Mouse (Mus musculus) ES-Bruce4 (cell line): ENCODE measurements around the gene Thra. TPM values are rescaled to one million over a fixed set of nuclear protein-coding genes. Genes with fewer than 3 reads are reported as not detected.

ENCODE experiments used
- H3K27ac ChIP-seq: 2 replicates; pipeline ENCODE4 v1.5.1; 2012; ENCODE audit warnings: low read length, inconsistent platforms; ENCODE audit not compliant: insufficient read depth
- H3K27me3 ChIP-seq: 2 replicates; pipeline ENCODE4 v1.6.1; 2012; ENCODE audit warnings: mild to moderate bottlenecking, low read length, inconsistent platforms; ENCODE audit not compliant: control insufficient read depth, poor library complexity, insufficient read depth, severe bottlenecking
- H3K36me3 ChIP-seq: 2 replicates; pipeline ENCODE4 v1.6.1; 2012; ENCODE audit warnings: inconsistent platforms, mild to moderate bottlenecking, low read length, moderate library complexity; ENCODE audit not compliant: control insufficient read depth, poor library complexity, insufficient read depth, severe bottlenecking
- H3K4me1 ChIP-seq: one replicate; pipeline ENCODE4 v1.8.1; 2011; ENCODE audit warnings: low read length; ENCODE audit not compliant: control insufficient read depth, insufficient read depth
- H3K4me3 ChIP-seq: 2 replicates; pipeline ENCODE4 v1.5.1; 2011; ENCODE audit warnings: low read depth, mild to moderate bottlenecking, low read length
- H3K9ac ChIP-seq: 2 replicates; pipeline ENCODE4 v1.6.1; 2012; ENCODE audit warnings: low read depth, mild to moderate bottlenecking, inconsistent platforms; ENCODE audit not compliant: poor library complexity, severe bottlenecking
- H3K9me3 ChIP-seq: replicated peaks from 2 replicates; pipeline ENCODE4 v1.6.1; 2012; ENCODE audit warnings: mild to moderate bottlenecking, low read length, inconsistent platforms; ENCODE audit not compliant: control insufficient read depth, poor library complexity, insufficient read depth, severe bottlenecking
- CTCF ChIP-seq: IDR thresholded peaks from one replicate; pipeline ENCODE4 v1.8.1; 2011; ENCODE audit warnings: low read depth, low read length
- EP300 ChIP-seq: IDR thresholded peaks from 2 replicates; pipeline ENCODE4 v1.6.1; 2011; ENCODE audit warnings: low read depth, low read length; ENCODE audit not compliant: insufficient read depth
- POLR2A ChIP-seq: IDR thresholded peaks from one replicate; pipeline ENCODE4 v1.8.1; 2011; ENCODE audit warnings: low read length; ENCODE audit not compliant: insufficient read depth
- polyA plus RNA-seq: library from polyadenylated mRNA; stranded (reverse); fragments of >200 nt; gene quantifications from 2 replicates; pipeline ENCODE4 v1.2.4, GENCODE M21; 2011; ENCODE audit warnings: low read depth; ENCODE audit not compliant: missing spikeins, insufficient read depth, insufficient read length

The Thra gene
- polyA plus RNA-seq, 1 experiment = 20.7 TPM

- Histone ChIP-seq H3K36me3 (no peaks in the 10 kb centered on the region), H3K4me3 (no peak overlapping the region), H3K9ac (no peak overlapping the region), H3K9me3 (no peaks in the 10 kb centered on the region), H3K27ac (no peak overlapping the region), H3K4me1 (peaks cover 24% of the 10 kb centered on the region), H3K27me3 (no peaks in the 10 kb centered on the region)
- no peak for TF ChIP-seq CTCF
- TF ChIP-seq POLR2A = no peak
- TF ChIP-seq EP300 = no peak
These were observed 10.1 kb downstream of the Thra start for GRCm38 (mm10) chr11:98750351-98751201.

- Histone ChIP-seq H3K9ac (no peak overlapping the region), H3K4me3 (no peak overlapping the region), H3K27me3 (no peaks in the 10 kb centered on the region), H3K9me3 (no peaks in the 10 kb centered on the region), H3K36me3 (no peaks in the 10 kb centered on the region), H3K27ac (no peak overlapping the region), H3K4me1 (peaks cover 19% of the 10 kb centered on the region)
- no peak for TF ChIP-seq CTCF
- no peak for TF ChIP-seq EP300
- TF ChIP-seq POLR2A = no peak
These were observed 10.9 kb downstream of the Thra start for GRCm38 (mm10) chr11:98751221-98751782.

- Histone ChIP-seq H3K9me3 (no peaks in the 10 kb centered on the region), H3K9ac (no peak overlapping the region), H3K36me3 (no peaks in the 10 kb centered on the region), H3K27ac (no peak overlapping the region), H3K4me3 (no peak overlapping the region), H3K4me1 (peaks cover 11% of the 10 kb centered on the region), H3K27me3 (no peaks in the 10 kb centered on the region)
- TF ChIP-seq CTCF = no peak
- no peak for TF ChIP-seq POLR2A
- TF ChIP-seq EP300 = no peak
These were observed 12.2 kb downstream of the Thra start for GRCm38 (mm10) chr11:98752562-98753140.

GRCm38 (mm10) chr11:98753264-98753663 lies 12.8 kb downstream of the Thra start:
- H3K9ac ChIP-seq = no peak overlapping the region
- no peak overlapping the region for H3K4me3 ChIP-seq
- TF ChIP-seq EP300 (no peak), POLR2A (no peak), CTCF (no peak)
- H3K27ac ChIP-seq = no peak overlapping the region
- peaks cover 11% of the 10 kb centered on the region for H3K4me1 ChIP-seq
- H3K36me3 ChIP-seq = no peaks in the 10 kb centered on the region
- no peaks in the 10 kb centered on the region for H3K27me3 ChIP-seq
- H3K9me3 ChIP-seq = no peaks in the 10 kb centered on the region

- Histone ChIP-seq H3K4me3 (no peak overlapping the region), H3K36me3 (no peaks in the 10 kb centered on the region), H3K4me1 (peaks cover 6% of the 10 kb centered on the region), H3K27me3 (no peaks in the 10 kb centered on the region), H3K9ac (0 out of 2 replicates have a peak overlapping the region, but pooled peaks have one; percentile 7), H3K27ac (peak overlapping the region; percentile 1; the same call in 1 of the 2 replicates), H3K9me3 (no peaks in the 10 kb centered on the region)
- no peak for TF ChIP-seq CTCF
- no peak for TF ChIP-seq POLR2A
- TF ChIP-seq EP300 = no peak
These were observed 13.7 kb downstream of the Thra start for GRCm38 (mm10) chr11:98754151-98754620.
